ENCODE assay signal across 15 mouse cellular contexts in genomic region chr1:89184839-89185238, GRCm38 (mm10).
"Had no signal": no experiment of that assay in that cellular context is flagged by ENCODE, and none has a peak within 500 bp of the region (broad histone marks: within the 10 kb centered on the region; RNA-seq: fewer than 3 reads in every experiment).

No protein-coding gene starts in this region.

- H3K9ac ChIP-seq: liver, postnatal 0 days; lung, embryonic 15.5 days; midbrain, embryonic 12.5 days; neural tube, embryonic 12.5 days; stomach, embryonic 15.5 days had no signal

- H3K4me2 ChIP-seq: lung, embryonic 15.5 days; midbrain, embryonic 12.5 days; neural tube, embryonic 12.5 days; stomach, embryonic 15.5 days had no signal

- ATAC-seq: liver, postnatal 0 days; lung, postnatal 0 days had no signal

- H3K27me3 ChIP-seq: lung, embryonic 15.5 days; megakaryocyte, embryonic 14.5 days; midbrain, embryonic 12.5 days; neural tube, embryonic 12.5 days; stomach, embryonic 15.5 days had no signal

- H3K4me3 ChIP-seq: lung, embryonic 15.5 days; megakaryocyte, embryonic 14.5 days; midbrain, embryonic 12.5 days; neural tube, embryonic 12.5 days; stomach, embryonic 15.5 days had no signal

- H3K9me3 ChIP-seq: lung, embryonic 15.5 days; megakaryocyte, embryonic 14.5 days; midbrain, embryonic 12.5 days; neural tube, embryonic 12.5 days; stomach, embryonic 15.5 days had no signal

- H3K4me1 ChIP-seq: megakaryocyte, embryonic 14.5 days; stomach, embryonic 15.5 days had no signal

- H3K27ac ChIP-seq: macrophage; midbrain, embryonic 12.5 days; neural tube, embryonic 12.5 days; stomach, embryonic 15.5 days had no signal

- DNase-seq: liver, postnatal 0 days; lung, adult 2 months; lung, postnatal 14 days; lung, postnatal 36 days; right cerebral cortex, postnatal 14 days; thymus, adult 2 months; thymus, postnatal 25 days; thymus, postnatal 4 days had no signal

- H3K36me3 ChIP-seq: lung, embryonic 15.5 days; midbrain, embryonic 12.5 days; neural tube, embryonic 12.5 days; stomach, embryonic 15.5 days had no signal
